Mouse (Mus musculus) C2C12 (cell line): Measurements from ENCODE around the gene Shisa6. TPM values are rescaled to one million over a fixed set of nuclear protein-coding genes. Genes with fewer than 3 reads are reported as not detected.

Source experiments
- H3K27me3 ChIP-seq: one replicate; pipeline ENCODE4 v1.6.1; 2011; ENCODE audit not compliant: control insufficient read depth, insufficient read depth, insufficient read length
- H3K36me3 ChIP-seq: one replicate; pipeline ENCODE4 v1.6.1; 2011; ENCODE audit not compliant: control insufficient read depth, insufficient read depth
- H3K4me3 ChIP-seq: one replicate; pipeline ENCODE4 v1.5.1; 2011; ENCODE audit warnings: mild to moderate bottlenecking, control low read depth; ENCODE audit not compliant: poor library complexity, insufficient read depth, severe bottlenecking
- H3K79me2 ChIP-seq: one replicate; pipeline ENCODE4 v1.6.1; 2011; ENCODE audit not compliant: control insufficient read depth, insufficient read depth
- H3K79me3 ChIP-seq: one replicate; pipeline ENCODE4 v1.6.1; 2011; ENCODE audit warnings: low read depth, control low read depth
- H3ac ChIP-seq: one replicate; pipeline ENCODE3; 2011; ENCODE audit warnings: low read depth; ENCODE audit not compliant: control insufficient read depth, insufficient read length
- CEBPB ChIP-seq: IDR thresholded peaks from one replicate; pipeline ENCODE4 v1.6.1; 2011; ENCODE audit warnings: low read depth, mild to moderate bottlenecking, control low read depth, moderate library complexity
- CTCF ChIP-seq: IDR thresholded peaks from one replicate; pipeline ENCODE4 v1.5.1; 2011; ENCODE audit not compliant: control insufficient read depth, insufficient read depth, insufficient read length
- FOSL1 ChIP-seq: IDR thresholded peaks from one replicate; pipeline ENCODE4 v1.8.0; 2011; ENCODE audit warnings: mild to moderate bottlenecking, low read length; ENCODE audit not compliant: poor library complexity, insufficient read depth, severe bottlenecking
- MAX ChIP-seq: IDR thresholded peaks from one replicate; pipeline ENCODE4 v1.6.1; 2011; ENCODE audit warnings: mild to moderate bottlenecking, control low read depth
- MYOD1 ChIP-seq: IDR thresholded peaks from one replicate; pipeline ENCODE4 v1.6.1; 2011; ENCODE audit warnings: low read depth; ENCODE audit not compliant: control insufficient read depth, insufficient read length
- MYOG ChIP-seq: IDR thresholded peaks from one replicate; pipeline ENCODE4 v1.6.1; 2011; ENCODE audit not compliant: control insufficient read depth, insufficient read length; ENCODE audit errors: extremely low read depth
- USF1 ChIP-seq: IDR thresholded peaks from one replicate; pipeline ENCODE4 v1.6.1; 2011; ENCODE audit warnings: low read depth, mild to moderate bottlenecking, control low read depth, moderate library complexity
- polyA plus RNA-seq: library from polyadenylated mRNA; unstranded; fragments of >200 nt; fragmentation: generic; extraction: Trizol; gene quantifications from one replicate; pipeline ENCODE4 v1.2.1, GENCODE M21; 2012; ENCODE audit warnings: missing spikeins

The Shisa6 gene
- polyA plus RNA-seq, 1 experiment: not detected

DNA sequence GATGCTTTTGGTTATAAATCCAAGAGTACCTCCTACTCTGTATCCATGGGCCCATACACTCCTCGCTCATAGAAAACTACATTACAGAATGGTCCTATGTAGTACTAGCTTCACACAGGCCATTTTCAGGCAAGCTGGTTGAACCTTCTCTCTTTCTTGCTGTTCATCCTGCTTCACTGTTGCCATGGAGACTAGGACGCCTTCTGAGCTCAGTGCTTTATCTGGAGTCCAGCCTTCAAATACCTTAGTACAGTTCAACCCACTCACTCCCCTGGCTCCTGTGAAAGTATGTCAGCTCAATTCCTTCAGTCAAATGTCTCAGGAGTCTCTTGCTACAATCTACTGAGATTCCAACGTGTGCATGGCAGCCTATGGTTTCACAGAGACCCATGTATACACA is 154.0 kb downstream of the Shisa6 start:
- no peaks in the 10 kb centered on the region for H3K27me3 ChIP-seq
- no peaks in the 10 kb centered on the region for H3K79me2 ChIP-seq
- no peaks in the 10 kb centered on the region for H3K36me3 ChIP-seq
- H3ac ChIP-seq: no peak overlapping the region
- H3K79me3 ChIP-seq: no peaks in the 10 kb centered on the region
- TF ChIP-seq CTCF: no peak
- no peak for TF ChIP-seq MYOD1
- no peak for TF ChIP-seq FOSL1
- TF ChIP-seq MYOG: no peak
- no peak overlapping the region for H3K4me3 ChIP-seq

- TF ChIP-seq FOSL1: no peak
- no peak for TF ChIP-seq USF1
- TF ChIP-seq CEBPB: no peak
- no peak for TF ChIP-seq CTCF
- no peak for TF ChIP-seq MYOG
- TF ChIP-seq MYOD1: no peak
- TF ChIP-seq MAX: no peak
- H3K79me3 ChIP-seq: no peaks in the 10 kb centered on the region
- H3K79me2 ChIP-seq: no peaks in the 10 kb centered on the region
- no peak overlapping the region for H3ac ChIP-seq
- no peaks in the 10 kb centered on the region for H3K36me3 ChIP-seq
- no peaks in the 10 kb centered on the region for H3K27me3 ChIP-seq
- H3K4me3 ChIP-seq: no peak overlapping the region
Measured at GRCm38 (mm10) chr11:66369764-66370163, 156.0 kb downstream of the Shisa6 start.

- TF ChIP-seq CEBPB: no peak
- no peak for TF ChIP-seq MYOD1
- TF ChIP-seq CTCF: no peak
- TF ChIP-seq MYOG: no peak
- TF ChIP-seq USF1: no peak
- no peak for TF ChIP-seq FOSL1
- no peak for TF ChIP-seq MAX
- H3K36me3 ChIP-seq: no peaks in the 10 kb centered on the region
- no peak overlapping the region for H3K4me3 ChIP-seq
Measured at GRCm38 (mm10) chr11:66366809-66367685, 158.7 kb downstream of the Shisa6 start.

GRCm38 (mm10) chr11:66359811-66360210 is 166.0 kb downstream of the Shisa6 start:
- Histone ChIP-seq H3ac (no peak overlapping the region), H3K27me3 (no peaks in the 10 kb centered on the region), H3K4me3 (no peak overlapping the region), H3K36me3 (no peaks in the 10 kb centered on the region), H3K79me2 (no peaks in the 10 kb centered on the region), H3K79me3 (no peaks in the 10 kb centered on the region)
- TF ChIP-seq CTCF (no peak), FOSL1 (peak; percentile 35)

More at GRCm38 (mm10) chr11:66366809-66367685, 158.7 kb downstream of the Shisa6 start:
- H3K27me3 ChIP-seq: no peaks in the 10 kb centered on the region
- no peaks in the 10 kb centered on the region for H3K79me3 ChIP-seq
- H3ac ChIP-seq: no peak overlapping the region
- H3K79me2 ChIP-seq: no peaks in the 10 kb centered on the region

- H3K79me2 ChIP-seq: no peaks in the 10 kb centered on the region
- TF ChIP-seq MAX (no peak), USF1 (no peak), MYOG (no peak), FOSL1 (no peak), MYOD1 (no peak), CEBPB (no peak), CTCF (no peak)
- H3K4me3 ChIP-seq: no peak overlapping the region
- H3K36me3 ChIP-seq: no peaks in the 10 kb centered on the region
- H3ac ChIP-seq: no peak overlapping the region
- no peaks in the 10 kb centered on the region for H3K79me3 ChIP-seq
- no peaks in the 10 kb centered on the region for H3K27me3 ChIP-seq
Measured at GRCm38 (mm10) chr11:66344822-66345221, 180.9 kb downstream of the Shisa6 start.

GRCm38 (mm10) chr11:66336313-66336712 is 189.5 kb downstream of the Shisa6 start:
- Histone ChIP-seq H3K36me3 (no peaks in the 10 kb centered on the region), H3K4me3 (no peak overlapping the region), H3K79me3 (no peaks in the 10 kb centered on the region), H3ac (no peak overlapping the region), H3K27me3 (no peaks in the 10 kb centered on the region), H3K79me2 (no peaks in the 10 kb centered on the region)
- TF ChIP-seq MYOD1 (no peak), USF1 (no peak), MAX (no peak), CTCF (no peak), FOSL1 (no peak), CEBPB (no peak), MYOG (no peak)
